Mouse (Mus musculus) kidney, postnatal 14 days (tissue): ENCODE measurements at regions not wholly inside any gene's neighbourhood (a gene's known extent, or its start where the extent isn't known, plus 50 kb on each side); places are given as distances from the start of the nearest gene placed in this dataset.

Source experiments
- DNase-seq: peaks from one replicate; pipeline ENCODE4 v3.0.0; 2022; ENCODE audit warnings: mixed read lengths

- no peak for DNase-seq
Observed at GRCm38 (mm10) chr15:11774717-11775116, 132.4 kb downstream of the Npr3 start.

- DNase-seq: no peak
Observed at GRCm38 (mm10) chr15:11770596-11770995, 136.5 kb downstream of the Npr3 start.

GRCm38 (mm10) chr15:11757963-11758362 lies 149.1 kb downstream of the Npr3 start:
- DNase-seq: no peak

- no peak for DNase-seq
Observed at GRCm38 (mm10) chr15:11756786-11757185, 150.3 kb downstream of the Npr3 start.

- peak; percentile 70 for DNase-seq
Observed at GRCm38 (mm10) chr15:11753216-11753615, 153.9 kb downstream of the Npr3 start.

GRCm38 (mm10) chr15:11750893-11751292 lies 156.2 kb downstream of the Npr3 start:
- no peak for DNase-seq

GRCm38 (mm10) chr15:11749509-11749908 lies 157.6 kb downstream of the Npr3 start:
- no peak for DNase-seq

GRCm38 (mm10) chr15:11748306-11748705 lies 158.8 kb downstream of the Npr3 start:
- DNase-seq: no peak

- no peak for DNase-seq
Observed at GRCm38 (mm10) chr15:11746754-11747153, 160.3 kb downstream of the Npr3 start.

GRCm38 (mm10) chr15:11745629-11746372 lies 161.3 kb downstream of the Npr3 start:
- no peak for DNase-seq

GRCm38 (mm10) chr15:11744903-11745302 lies 162.2 kb downstream of the Npr3 start:
- no peak for DNase-seq

GRCm38 (mm10) chr15:11744296-11744695 lies 162.8 kb downstream of the Npr3 start:
- no peak for DNase-seq

- no peak for DNase-seq
Observed at GRCm38 (mm10) chr15:11742820-11743219, 164.3 kb downstream of the Npr3 start.

- DNase-seq: no peak
Observed at GRCm38 (mm10) chr15:11742346-11742729, 164.7 kb downstream of the Npr3 start.

- no peak for DNase-seq
Observed at GRCm38 (mm10) chr15:11741598-11742345, 165.3 kb downstream of the Npr3 start.

GRCm38 (mm10) chr15:11737436-11738000 lies 169.6 kb downstream of the Npr3 start:
- no peak for DNase-seq

GRCm38 (mm10) chr15:11734639-11735265 lies 172.3 kb downstream of the Npr3 start:
- DNase-seq: no peak

GRCm38 (mm10) chr15:11729381-11729780 lies 177.7 kb downstream of the Npr3 start:
- no peak for DNase-seq

- DNase-seq: no peak
Observed at GRCm38 (mm10) chr15:11725620-11726530, 181.2 kb downstream of the Npr3 start.

GRCm38 (mm10) chr15:11720645-11721044 lies 186.4 kb downstream of the Npr3 start:
- no peak for DNase-seq

GRCm38 (mm10) chr15:11716168-11716842 lies 190.8 kb downstream of the Npr3 start:
- no peak for DNase-seq
